Mouse (Mus musculus): Measurements from ENCODE around the gene Gm13090.

Gene Gm13090

DNA sequence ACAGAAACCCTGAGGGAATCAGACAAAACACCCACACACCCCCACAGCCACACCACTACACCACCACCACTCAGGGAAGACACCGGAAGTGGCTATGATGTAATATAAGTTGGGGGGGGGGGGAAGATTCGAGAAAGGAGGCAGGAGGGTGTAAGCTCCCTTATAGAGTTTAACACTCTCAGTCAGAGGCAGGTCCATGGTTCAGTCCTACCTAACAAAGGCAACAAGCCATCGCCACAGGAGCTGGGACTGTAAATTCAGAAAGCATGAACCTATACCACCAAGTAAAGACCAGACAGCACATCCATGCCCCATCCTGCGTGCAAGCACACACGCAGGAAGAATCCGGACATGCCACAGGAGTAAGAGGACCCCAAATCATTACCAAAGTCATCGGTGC is at the start of gene Gm13090:
Gm13090 (plus strand) TSS at position 301 of the 400 bp plus-strand sequence.
- in situ Hi-C loops (cut with MboI, MseI) = no loop called here

- in situ Hi-C loops (cut with MboI, MseI) = loop anchor here (10.0 kb wide), 1 partner anchor 813 kb away; no protein-coding TSS in a partner anchor
These were observed 47.9 kb upstream of the Gm13090 start for GRCm38 (mm10) chr4:151041506-151041905.

DNA sequence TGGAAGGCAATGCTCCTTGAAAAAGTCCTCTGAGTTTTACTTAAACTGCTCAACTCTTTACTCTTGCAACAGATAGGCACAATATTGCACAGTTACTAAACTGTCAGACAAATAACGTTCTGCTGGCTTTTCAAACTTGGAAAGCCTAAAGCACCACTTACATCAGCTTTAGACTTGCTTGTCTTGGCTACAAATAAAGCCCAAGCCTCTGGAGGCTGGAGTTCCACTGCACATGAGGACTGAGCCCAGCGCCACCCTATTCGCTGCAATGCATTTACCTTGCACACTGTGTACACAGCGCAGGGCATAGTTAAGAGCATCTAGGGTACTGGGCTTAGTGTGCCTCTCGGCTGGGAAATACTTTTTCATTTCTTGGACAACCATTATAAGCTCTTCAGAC is 46.1 kb upstream of the Gm13090 start:
- in situ Hi-C loops (cut with MboI, MseI) = loop anchor here (10.0 kb wide), 1 partner anchor 812 kb away; no protein-coding TSS in a partner anchor

DNA sequence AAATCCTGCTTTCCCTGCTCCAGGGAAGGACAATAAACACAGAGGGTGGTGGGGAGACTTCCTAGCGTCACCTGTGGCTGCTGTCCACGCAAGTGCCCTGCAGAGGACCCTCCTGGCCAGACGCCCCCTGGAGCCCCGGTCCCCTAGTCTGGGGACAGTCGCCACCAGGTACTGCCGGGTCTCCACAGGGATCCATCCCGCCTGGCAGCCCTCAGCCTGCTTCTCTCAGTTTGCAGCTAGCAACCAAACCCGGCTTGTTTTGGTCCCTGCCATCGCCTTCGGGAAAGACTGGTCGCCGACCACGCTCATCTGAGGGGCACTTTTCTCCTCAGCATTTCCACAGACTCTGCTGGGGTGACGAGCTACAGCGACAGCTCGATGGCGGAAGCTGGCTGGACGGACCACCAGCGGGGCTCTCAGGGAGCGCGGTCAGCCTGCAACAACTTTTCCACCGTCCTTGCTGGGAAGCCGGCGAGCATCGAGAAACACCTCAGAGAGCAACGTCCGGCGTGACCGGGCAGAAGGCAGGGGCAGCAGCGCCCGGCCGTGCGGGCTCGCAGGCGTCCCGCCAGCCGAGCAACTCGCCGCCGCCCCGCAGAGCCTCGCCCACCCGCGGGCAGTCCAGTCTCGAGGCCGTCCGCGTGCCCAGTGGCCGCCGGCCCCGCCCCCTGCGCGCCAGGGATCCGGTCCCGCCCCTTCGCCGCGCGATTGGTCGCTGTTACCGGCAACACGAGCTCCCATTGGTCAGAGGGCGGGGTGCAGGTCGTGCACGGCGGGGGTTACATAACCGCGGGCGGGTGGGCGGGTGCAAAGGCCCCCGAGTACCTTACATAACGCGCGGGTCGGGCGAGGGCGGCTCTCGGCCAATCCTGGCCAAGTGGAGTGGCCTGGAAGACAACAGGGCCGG is 45.1 kb upstream of the Gm13090 start, which contains the start of gene Per3:
Per3 (minus strand) TSS at position 629 of the 907 bp plus-strand sequence.
- in situ Hi-C loops (cut with MboI, MseI) = loop anchor here (10.0 kb wide), 1 partner anchor 811 kb away; no protein-coding TSS in a partner anchor

DNA sequence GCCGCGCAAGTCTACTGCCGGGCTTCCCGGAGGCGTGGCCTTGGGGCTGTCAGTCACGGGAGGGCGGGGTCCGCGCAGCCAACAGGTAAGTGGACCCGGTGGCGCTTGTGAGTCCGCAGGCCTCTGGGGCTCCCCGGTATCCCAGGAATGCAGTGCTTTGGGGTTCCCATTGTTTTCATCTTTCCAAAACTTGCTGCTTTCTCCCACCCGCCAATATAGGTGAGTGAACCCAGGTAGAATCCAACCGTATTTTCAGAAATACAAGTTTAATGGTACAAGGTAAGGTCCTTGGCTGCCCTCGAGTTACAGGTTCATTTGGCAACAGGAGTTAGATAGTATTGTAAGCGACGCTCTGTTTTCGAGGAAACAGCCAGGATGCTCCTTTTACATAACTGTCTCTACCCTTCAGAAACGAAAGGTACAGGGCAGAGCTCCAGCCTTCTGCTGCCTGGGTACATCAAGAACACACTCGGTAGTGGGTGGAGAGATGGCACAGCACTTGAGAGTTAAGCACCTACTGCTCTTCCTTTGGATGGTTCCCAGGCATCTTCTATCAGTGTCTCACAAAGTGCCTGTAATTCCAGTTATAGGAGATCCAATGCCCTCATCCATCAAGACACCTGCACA is 44.3 kb upstream of the Gm13090 start:
- in situ Hi-C loops (cut with MboI, MseI) = loop anchor here (10.0 kb wide), 1 partner anchor 810 kb away; no protein-coding TSS in a partner anchor

GRCm38 (mm10) chr4:151046524-151046923 is 42.8 kb upstream of the Gm13090 start:
- in situ Hi-C loops (cut with MboI, MseI) = loop anchor here (10.0 kb wide), 1 partner anchor 808 kb away; no protein-coding TSS in a partner anchor

DNA sequence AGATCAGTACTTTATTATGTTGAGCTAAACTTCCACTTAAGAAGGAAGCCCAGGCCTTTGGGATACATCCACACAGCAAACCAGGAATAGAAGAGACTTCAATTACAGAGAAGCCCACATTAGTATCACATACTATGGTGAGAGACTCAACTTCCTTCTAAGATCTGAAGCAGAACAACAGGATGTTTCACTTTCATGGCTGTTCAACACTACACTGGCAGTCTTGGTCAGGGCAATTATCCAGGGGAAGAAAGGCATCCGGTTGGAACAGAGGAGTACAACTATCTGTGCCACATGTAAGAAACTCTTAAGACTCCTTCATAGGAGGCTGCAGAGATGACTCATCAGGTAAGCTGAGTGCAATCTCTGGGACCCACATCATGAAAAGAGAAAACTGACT is 38.2 kb upstream of the Gm13090 start:
- in situ Hi-C loops (cut with MboI, MseI) = no loop called here

DNA sequence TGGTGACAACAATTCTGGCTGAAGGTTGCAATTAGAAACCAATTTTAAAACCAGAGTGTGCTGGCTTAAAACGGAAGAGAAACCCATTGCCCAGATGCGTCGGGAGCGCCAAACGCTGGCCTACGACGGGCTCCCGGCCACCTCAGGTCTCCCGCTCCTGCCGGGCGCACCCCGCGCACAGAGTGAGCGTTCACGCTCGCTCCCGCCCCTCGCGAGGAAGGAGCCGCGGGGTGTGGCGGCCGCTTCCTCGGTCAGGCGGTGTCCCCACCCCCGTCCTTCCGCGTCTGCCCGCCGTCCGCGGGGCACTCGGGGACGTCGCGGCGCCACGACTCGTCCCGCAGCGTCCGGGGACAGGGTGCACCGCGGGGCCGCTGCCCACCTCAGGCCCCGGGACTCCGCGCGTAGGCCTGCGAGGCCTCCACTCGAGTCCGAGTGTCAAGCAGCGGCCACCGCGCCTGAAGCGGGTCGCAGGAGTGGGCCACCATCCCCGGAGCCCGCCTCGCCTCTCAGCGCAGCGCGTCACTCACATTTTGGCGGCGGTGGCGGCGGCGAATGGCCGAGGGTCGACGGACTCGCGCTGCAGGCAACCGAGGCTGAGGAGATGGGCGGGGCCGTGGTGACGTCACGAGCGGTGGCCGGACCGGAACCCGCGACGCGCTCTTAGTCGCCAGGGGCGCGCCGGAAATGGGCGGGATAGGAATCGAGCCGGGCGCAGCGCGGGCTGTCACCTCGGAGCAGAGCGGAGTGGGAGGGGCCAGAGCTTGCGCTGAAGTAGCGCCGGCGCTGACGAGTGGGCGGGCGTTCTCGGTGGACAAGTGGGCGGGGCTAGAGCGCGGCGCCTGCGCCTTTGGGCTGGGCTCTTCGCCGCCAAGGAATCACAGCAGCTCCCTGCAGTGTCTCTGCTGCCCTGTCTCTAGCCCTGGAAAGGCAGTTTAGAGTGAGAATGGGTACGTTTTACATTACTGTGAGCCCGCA is 31.7 kb upstream of the Gm13090 start, which contains the start of gene Vamp3:
Vamp3 (minus strand) TSS at position 617 of the 975 bp plus-strand sequence.
- in situ Hi-C loops (cut with MboI, MseI) = no loop called here

DNA sequence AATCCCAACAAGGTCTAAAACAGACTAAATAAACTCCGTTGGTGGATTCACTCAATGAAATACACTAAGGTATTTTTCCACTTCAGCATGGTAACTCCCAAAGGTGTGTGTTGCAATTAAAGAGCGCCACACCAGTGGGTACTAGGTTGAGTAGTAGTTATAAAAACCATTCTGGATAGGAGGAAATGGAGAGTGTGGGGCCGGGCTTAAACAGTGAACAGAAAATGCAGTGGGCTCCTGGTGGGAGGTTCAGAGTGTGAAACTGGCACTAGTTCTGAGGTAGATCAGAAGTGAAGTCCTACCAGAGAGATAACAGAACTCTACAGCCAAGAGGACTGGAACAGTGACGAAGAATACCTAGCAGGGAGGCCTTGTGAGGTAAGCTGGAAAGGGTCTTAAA is 30.7 kb upstream of the Gm13090 start:
- in situ Hi-C loops (cut with MboI, MseI) = no loop called here

- in situ Hi-C loops (cut with MboI, MseI) = no loop called here
These were observed 29.8 kb upstream of the Gm13090 start for GRCm38 (mm10) chr4:151059566-151059965.

- in situ Hi-C loops (cut with MboI, MseI) = no loop called here
These were observed 20.6 kb upstream of the Gm13090 start for GRCm38 (mm10) chr4:151068751-151069150.

DNA sequence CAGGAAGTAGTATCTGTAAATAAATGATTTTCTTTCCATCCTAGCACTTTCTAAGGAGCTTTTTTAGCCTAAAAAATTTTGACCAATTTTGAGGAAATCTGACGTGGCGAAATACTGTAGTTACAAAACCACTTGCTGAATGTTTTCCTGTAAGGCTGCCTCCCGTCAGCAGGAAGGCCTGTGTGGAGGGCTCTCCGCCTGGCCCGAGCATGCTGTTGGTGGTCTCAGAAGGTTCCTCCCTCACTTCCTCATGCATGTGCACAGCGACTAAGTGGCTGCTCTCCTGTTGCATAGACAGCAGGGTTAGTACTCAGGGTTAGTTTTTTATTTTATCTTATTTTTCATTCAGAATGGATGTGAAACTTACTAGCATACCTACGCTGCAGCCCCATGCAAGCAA is 18.4 kb upstream of the Gm13090 start:
- in situ Hi-C loops (cut with MboI, MseI) = no loop called here

DNA sequence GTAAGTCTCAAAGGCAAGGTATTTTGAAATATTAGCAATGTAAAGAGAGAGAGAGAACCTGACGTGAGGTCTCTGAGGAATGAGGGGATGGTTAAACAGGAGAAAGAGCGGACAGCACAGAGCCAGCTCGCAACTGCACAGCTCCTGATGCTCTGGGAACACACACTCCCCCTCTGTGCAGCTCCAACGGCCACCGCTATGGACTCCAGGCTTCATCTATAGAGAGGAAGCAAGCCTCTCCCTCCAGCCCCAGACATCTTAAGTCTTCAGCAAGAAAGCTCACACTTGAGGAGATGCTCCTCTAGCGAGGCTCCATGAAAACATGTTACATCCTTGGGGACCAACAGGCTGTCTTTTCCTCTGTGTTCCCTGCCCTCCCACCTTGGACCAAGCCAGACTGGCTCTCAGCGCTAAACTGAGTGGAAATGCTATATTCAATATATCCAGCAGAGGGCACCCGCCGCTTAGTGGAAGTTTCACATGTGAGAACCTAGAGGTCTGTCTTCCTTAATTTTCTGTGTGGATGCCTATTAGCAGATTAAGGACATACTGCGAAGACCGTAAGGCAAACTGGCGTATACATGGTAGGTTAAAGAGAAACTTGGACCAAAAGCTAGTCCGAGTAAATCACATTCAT is 16.1 kb upstream of the Gm13090 start:
- in situ Hi-C loops (cut with MboI, MseI) = no loop called here

- in situ Hi-C loops (cut with MboI, MseI) = loop anchor here (5.0 kb wide), 1 partner anchor 67 kb away; no protein-coding TSS in a partner anchor
These were observed 14.6 kb upstream of the Gm13090 start for GRCm38 (mm10) chr4:151074817-151075216.

- in situ Hi-C loops (cut with MboI, MseI) = no loop called here
These were observed 8.0 kb upstream of the Gm13090 start for GRCm38 (mm10) chr4:151081355-151081754.

DNA sequence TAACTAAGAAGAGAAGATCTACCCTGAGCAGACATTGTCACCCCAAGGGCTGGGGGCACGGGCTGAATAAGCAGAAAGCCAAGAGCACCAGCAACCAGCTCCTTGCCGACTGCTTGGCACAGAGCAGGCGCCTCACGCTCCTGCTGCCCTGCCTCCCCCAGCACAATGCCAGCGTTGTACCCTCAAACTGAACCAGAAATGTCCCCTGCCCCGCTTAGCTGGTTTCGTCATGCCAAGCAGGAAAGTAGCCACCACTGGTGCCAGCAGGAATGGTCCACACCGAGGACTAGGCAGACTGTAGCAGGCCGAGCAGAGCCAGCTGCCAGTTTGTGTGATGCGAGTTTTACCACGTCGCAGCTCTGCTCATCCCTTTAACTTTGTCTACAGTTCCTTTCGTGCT is 7.4 kb upstream of the Gm13090 start:
- in situ Hi-C loops (cut with MboI, MseI) = no loop called here

- in situ Hi-C loops (cut with MboI, MseI) = no loop called here
These were observed 6.3 kb upstream of the Gm13090 start for GRCm38 (mm10) chr4:151083027-151083426.

DNA sequence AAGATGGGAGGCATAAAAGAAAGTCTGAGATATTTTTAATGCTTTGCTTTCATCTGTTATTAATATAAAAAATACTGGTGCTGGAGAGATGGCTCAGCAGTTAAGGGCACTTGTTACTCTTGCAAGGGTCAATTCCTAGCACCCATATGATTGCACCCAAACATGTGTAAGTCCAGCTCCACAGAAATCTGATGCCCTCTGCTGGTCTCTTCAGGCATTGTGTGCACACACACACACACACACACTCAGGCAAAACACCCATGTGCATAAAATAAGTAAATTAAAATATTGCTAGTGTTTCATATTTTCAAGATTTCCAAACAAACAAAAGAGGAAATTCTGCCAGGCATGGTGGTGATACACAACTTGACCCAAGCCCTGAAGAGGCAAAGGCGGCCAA is 2.0 kb upstream of the Gm13090 start:
- in situ Hi-C loops (cut with MboI, MseI) = no loop called here

- in situ Hi-C loops (cut with MboI, MseI) = no loop called here
These were observed 551 bp upstream of the Gm13090 start for GRCm38 (mm10) chr4:151088819-151089218.

DNA sequence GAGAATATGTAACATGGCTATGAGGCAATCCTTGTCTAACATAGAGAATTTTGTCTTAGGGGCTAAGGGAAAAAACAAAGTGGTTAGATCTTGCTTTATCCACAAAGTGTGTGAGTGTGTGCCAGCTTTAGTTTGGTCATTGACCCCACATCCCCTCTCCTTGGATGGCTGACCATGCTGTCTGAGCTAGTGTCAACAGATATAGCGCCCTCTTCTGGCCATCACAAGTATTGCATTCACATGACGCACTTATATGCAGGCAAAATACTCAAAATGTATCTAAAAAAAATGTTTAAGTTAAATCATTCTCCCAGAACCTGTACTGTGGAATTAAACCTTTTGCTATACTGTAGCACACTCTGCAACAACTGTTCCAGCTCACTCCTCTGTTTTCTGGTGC is 5.8 kb downstream of the Gm13090 start:
- in situ Hi-C loops (cut with MboI, MseI) = no loop called here
